Mouse (Mus musculus) heart, embryonic 16.5 days (tissue): ENCODE data around the gene Rnf151. TPM values are rescaled to one million over a fixed set of nuclear protein-coding genes. Genes with fewer than 3 reads are reported as not detected.

Source experiments
- ATAC-seq: fragments of 200-750 bp; cut with Nextera tagmentation; replicated peaks from 2 replicates; pipeline ENCODE4 v1.8.0; 2017; ENCODE audit warnings: moderate number of reproducible peaks; ENCODE audit not compliant: insufficient read depth, low FRiP score; ENCODE audit errors: extremely low read depth
- H3K27ac ChIP-seq: fragments of 300-500 bp; sonication (generic); 2 replicates; pipeline ENCODE4 v1.5.1; 2014; ENCODE audit warnings: mild to moderate bottlenecking, low read length, control low read depth, moderate library complexity
- H3K27me3 ChIP-seq: fragments of 300-500 bp; sonication (generic); 2 replicates; pipeline ENCODE4 v1.6.1; 2014; ENCODE audit warnings: low read length, mixed read lengths; ENCODE audit not compliant: control insufficient read depth, insufficient read depth
- H3K36me3 ChIP-seq: fragments of 300-500 bp; sonication (generic); 2 replicates; pipeline ENCODE4 v1.6.1; 2014; ENCODE audit not compliant: control insufficient read depth, insufficient read depth
- H3K4me1 ChIP-seq: fragments of 300-500 bp; sonication (generic); 2 replicates; pipeline ENCODE4 v1.6.1; 2014; ENCODE audit warnings: low read length, mixed read lengths; ENCODE audit not compliant: control insufficient read depth, insufficient read depth
- H3K4me2 ChIP-seq: fragments of 300-500 bp; sonication (generic); 2 replicates; pipeline ENCODE4 v1.6.1; 2014; ENCODE audit warnings: low read depth, mild to moderate bottlenecking, control low read depth, low read length
- H3K4me3 ChIP-seq: fragments of 300-500 bp; sonication (generic); 2 replicates; pipeline ENCODE4 v1.5.1; 2014; ENCODE audit warnings: mild to moderate bottlenecking, control low read depth, low read length
- H3K9ac ChIP-seq: fragments of 300-500 bp; sonication (generic); 2 replicates; pipeline ENCODE4 v1.6.1; 2014; ENCODE audit warnings: low read length, control low read depth
- H3K9me3 ChIP-seq: fragments of 300-500 bp; sonication (generic); replicated peaks from 2 replicates; pipeline ENCODE4 v1.6.1; 2016; ENCODE audit warnings: low read length; ENCODE audit not compliant: control insufficient read depth
- WGBS: fragments of 180-500 bp; shearing (Covaris S2); extraction: QIAGEN DNeasy Blood & Tissue Kit; methylation state at CpG from one replicate; pipeline ENCODE4 v1.1.7; 2014; 5-methylcytosine and 5-hydroxymethylcytosine counted together
- polyA plus RNA-seq: library from polyadenylated mRNA; unstranded; fragments of >200 nt; fragmentation: Nextera tagmentation; extraction: Ambion mirVana; gene quantifications from 2 replicates; pipeline ENCODE4 v1.2.1, GENCODE M21; 2015

The Rnf151 gene
- polyA plus RNA-seq, 1 experiment from 2014 or later, result not detected

DNA sequence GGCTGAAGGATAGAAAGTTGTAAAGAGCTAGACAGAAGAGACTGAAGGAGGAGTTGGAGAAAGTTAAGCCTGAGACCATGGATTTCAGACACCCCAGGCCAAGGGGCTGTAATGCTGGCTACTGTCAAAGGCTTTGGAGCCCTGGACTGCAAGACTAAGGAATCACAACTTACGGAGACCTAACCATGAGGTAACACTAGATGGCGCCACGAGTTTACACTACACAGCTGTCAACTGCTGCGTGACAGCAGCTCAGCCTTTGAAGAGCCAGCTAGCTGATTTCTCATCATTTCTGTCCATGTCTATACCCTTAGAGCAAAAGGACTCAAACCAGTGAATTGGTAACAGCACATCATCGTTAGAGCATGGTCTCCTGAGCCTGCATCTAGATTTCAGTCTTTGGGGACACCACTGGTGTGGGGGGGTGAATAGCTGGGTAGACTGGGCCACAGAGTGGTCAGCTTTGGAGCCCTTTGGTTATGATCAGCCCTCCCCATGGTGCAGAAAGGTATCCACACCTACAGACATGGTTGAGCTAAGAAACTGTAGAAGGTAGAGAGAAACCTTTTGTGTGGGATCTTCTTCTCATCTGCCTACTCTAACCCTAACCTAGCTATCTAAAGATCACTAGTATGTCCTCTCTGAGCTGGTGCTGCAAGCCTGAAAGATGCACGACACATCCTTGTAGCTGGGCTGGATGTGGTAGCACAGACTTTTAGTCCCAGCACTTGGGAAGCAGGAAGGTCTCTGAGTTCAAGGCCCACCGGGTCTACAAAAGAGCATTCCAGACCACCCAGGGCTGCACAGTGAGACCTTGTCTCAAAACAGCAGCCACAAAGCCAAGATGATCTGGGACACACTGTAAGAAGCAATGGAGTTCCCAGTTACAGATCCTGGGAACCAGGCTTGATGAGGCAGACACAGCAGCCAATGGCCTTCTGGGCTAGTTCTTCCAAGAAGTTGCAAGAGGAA, 27.9 kb upstream of the Rnf151 start:
- 19% methylated on average over 7 of the region's 7 CpGs for WGBS

DNA sequence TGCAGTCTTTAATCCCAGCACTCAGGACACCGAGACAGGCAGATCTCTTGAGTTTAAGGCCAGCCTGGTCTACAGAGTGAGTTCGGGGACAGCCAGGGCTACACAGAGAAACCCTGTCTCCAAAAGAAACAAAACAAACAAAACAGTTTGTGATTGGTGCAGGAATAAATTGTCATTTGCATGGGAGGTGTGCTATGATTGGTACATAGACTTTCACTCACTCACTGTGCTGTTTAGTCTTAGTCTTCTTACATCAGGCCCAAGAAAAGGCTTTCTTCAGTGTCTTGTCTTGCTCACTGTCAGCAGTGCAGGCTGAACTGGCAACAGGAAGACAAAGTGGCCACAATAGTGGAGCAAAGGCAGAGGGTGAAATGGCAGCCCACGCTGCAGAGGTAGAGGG, 26.5 kb upstream of the Rnf151 start:
- Histone ChIP-seq H3K4me3 (no peak overlapping the region), H3K27ac (no peak overlapping the region), H3K4me2 (no peak overlapping the region), H3K27me3 (no peaks in the 10 kb centered on the region), H3K4me1 (no peaks in the 10 kb centered on the region), H3K36me3 (peaks cover 9% of the 10 kb centered on the region; the same call in 1 of the 2 replicates), H3K9ac (no peak overlapping the region), H3K9me3 (no peaks in the 10 kb centered on the region)
- WGBS, result 64% methylated on average over 3 of the region's 3 CpGs
- ATAC-seq, result no peak

More for the DNA sequence above, 27.9 kb upstream of the Rnf151 start:
- Histone ChIP-seq H3K36me3 (0 out of 2 replicates have a peak, but pooled peaks cover 2% of the 10 kb centered on the region), H3K4me2 (no peak overlapping the region), H3K9ac (no peak overlapping the region), H3K4me1 (no peaks in the 10 kb centered on the region), H3K4me3 (no peak overlapping the region), H3K27me3 (peaks cover 10% of the 10 kb centered on the region), H3K27ac (no peak overlapping the region), H3K9me3 (no peaks in the 10 kb centered on the region)
- ATAC-seq, result peak; percentile 72

DNA sequence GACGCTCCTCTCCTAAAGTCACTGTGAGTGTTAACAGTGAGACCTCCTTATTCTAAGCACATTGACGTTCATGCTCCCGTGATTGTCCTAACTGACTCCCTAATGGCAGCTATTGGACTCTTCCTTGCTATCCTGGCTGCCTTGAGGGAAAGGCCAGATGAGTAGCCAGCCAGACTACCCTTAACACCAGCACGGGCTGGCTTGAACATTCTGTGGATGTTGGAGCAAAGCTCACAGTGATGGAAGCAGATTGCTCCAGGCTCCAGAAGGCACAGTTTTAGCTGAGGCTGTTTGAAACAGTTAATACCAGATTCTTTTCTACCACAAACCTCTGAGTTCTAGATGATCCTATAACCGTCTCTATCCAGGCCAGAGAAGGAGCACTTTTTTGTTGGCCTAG, 26.0 kb upstream of the Rnf151 start:
- no peaks in the 10 kb centered on the region for H3K4me1 ChIP-seq
- H3K4me2 ChIP-seq, result no peak overlapping the region
- WGBS, result 68% methylated on average over 5 of the region's 5 CpGs
- ATAC-seq, result no peak
- H3K9me3 ChIP-seq, result no peaks in the 10 kb centered on the region
- H3K4me3 ChIP-seq, result no peak overlapping the region
- H3K36me3 ChIP-seq, result peaks cover 9% of the 10 kb centered on the region; the same call in 1 of the 2 replicates
- no peaks in the 10 kb centered on the region for H3K27me3 ChIP-seq
- H3K9ac ChIP-seq, result no peak overlapping the region
- no peak overlapping the region for H3K27ac ChIP-seq

DNA sequence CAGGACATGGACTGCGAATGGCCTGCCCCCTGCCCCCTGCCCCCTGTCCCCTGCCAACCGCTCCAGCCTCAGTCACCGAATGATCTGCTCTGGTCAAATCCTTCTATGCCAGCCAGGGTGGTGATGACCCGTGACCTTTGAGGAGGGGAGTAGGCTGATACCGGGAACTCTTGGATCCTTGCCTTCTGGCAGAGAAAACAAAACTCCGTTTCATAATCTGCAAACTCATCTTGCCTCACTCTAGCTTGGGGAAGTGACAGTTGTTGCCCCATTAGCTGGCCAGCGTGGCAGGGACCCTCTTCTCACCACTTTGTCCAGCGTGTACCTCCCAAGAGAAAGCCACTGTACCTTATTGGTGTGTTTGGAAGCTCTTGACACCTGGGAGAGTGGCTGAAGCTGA, 24.4 kb upstream of the Rnf151 start:
- Histone ChIP-seq H3K4me1 (peaks cover 2% of the 10 kb centered on the region), H3K4me2 (no peak overlapping the region), H3K4me3 (no peak overlapping the region), H3K9me3 (no peaks in the 10 kb centered on the region), H3K36me3 (peaks cover 9% of the 10 kb centered on the region; the same call in 1 of the 2 replicates), H3K27ac (no peak overlapping the region), H3K27me3 (no peaks in the 10 kb centered on the region), H3K9ac (no peak overlapping the region)
- ATAC-seq, result no peak
- 71% methylated on average over 8 of the region's 8 CpGs for WGBS

DNA sequence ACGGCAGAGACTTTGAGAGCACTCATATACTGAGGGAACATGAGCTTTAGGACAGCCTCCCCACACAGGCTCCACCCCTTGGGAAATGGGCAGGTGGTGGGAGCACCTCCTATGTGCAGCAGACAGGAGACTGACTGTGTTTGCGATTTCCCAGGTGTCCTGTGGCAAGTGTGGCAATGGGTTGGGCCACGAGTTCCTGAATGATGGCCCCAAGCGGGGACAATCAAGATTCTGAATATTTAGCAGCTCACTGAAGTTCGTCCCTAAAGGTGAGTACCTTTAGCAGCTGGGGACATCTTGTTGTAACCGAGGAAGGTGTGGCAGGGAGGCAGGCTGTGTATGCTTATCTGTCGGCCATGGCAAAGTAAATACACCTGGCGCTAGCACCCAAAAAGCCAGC, 22.1 kb upstream of the Rnf151 start:
- H3K4me3 ChIP-seq, result no peak overlapping the region
- peaks cover 9% of the 10 kb centered on the region; the same call in 1 of the 2 replicates for H3K36me3 ChIP-seq
- no peak for ATAC-seq
- H3K27me3 ChIP-seq, result no peaks in the 10 kb centered on the region
- H3K27ac ChIP-seq, result no peak overlapping the region
- H3K4me1 ChIP-seq, result peaks cover 11% of the 10 kb centered on the region
- no peak overlapping the region for H3K9ac ChIP-seq
- H3K9me3 ChIP-seq, result no peaks in the 10 kb centered on the region
- 82% methylated on average over 8 of the region's 8 CpGs for WGBS
- no peak overlapping the region for H3K4me2 ChIP-seq

DNA sequence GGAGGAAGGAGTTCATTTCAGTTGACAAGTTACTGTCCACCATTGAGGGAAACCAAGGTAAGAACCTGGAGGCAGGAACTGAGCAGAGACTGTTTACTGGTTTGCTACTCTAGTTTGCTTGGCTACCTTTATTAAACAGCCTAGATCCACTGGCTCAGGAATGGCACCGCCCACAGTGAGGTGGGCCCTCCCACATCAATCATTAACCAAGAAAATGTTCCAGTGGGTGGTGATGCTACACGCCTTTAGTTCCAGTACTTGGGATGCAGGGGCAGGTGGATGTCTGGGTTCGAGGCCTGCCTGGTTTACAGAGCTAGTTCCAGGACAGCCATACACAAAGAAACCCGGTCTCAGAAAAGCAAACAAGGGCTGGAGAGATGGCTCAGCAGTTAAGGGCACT, 20.4 kb upstream of the Rnf151 start:
- H3K9ac ChIP-seq, result no peak overlapping the region
- H3K4me3 ChIP-seq, result no peak overlapping the region
- 83% methylated on average over 4 of the region's 4 CpGs for WGBS
- no peaks in the 10 kb centered on the region for H3K9me3 ChIP-seq
- H3K4me1 ChIP-seq, result peaks cover 11% of the 10 kb centered on the region
- no peak overlapping the region for H3K27ac ChIP-seq
- peaks cover 9% of the 10 kb centered on the region; the same call in 1 of the 2 replicates for H3K36me3 ChIP-seq
- H3K4me2 ChIP-seq, result no peak overlapping the region
- ATAC-seq, result no peak
- no peaks in the 10 kb centered on the region for H3K27me3 ChIP-seq

DNA sequence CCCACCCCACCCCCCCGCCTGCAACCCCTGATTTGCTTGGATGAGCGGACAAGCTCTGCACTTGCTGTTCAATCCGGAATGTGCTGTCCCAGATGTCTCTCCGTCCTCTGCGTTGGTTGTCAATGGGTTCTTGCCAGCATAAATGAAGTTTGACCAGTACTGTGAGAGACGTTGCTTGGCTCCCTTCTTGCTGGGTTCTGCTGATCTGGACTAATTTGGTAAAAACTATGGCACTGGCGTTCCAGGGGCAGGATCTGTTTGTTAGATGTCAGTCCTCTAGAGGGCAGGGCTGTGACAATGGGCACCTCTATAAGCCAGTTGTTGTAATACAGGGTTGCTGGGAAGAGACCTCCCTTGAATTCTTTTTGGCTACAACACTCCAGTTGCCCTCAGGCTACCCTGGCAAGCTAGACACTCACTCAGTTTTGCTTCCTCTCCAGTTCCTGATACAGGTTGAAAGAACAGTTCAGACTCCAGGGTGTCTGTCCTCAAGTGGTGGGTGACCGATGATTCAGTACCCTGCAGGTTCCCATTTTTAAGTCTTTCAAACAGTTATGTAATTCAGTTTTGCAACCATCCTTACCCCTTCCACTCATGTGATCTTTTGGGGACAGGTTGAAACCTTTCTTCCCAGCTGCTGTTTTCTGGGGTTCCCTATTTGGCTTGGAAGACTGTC, 19.4 kb upstream of the Rnf151 start:
- peak overlapping the region; percentile 98 for H3K4me2 ChIP-seq
- WGBS, result 20% methylated on average over 8 of the region's 8 CpGs
- H3K4me1 ChIP-seq, result peaks cover 13% of the 10 kb centered on the region
- no peaks in the 10 kb centered on the region for H3K27me3 ChIP-seq
- no peak overlapping the region for H3K27ac ChIP-seq
- H3K9me3 ChIP-seq, result no peaks in the 10 kb centered on the region
- H3K36me3 ChIP-seq, result peaks cover 9% of the 10 kb centered on the region; the same call in 1 of the 2 replicates
- no peak for ATAC-seq
- peak overlapping the region; percentile 82 for H3K9ac ChIP-seq
- H3K4me3 ChIP-seq, result peak overlapping the region; percentile 84

DNA sequence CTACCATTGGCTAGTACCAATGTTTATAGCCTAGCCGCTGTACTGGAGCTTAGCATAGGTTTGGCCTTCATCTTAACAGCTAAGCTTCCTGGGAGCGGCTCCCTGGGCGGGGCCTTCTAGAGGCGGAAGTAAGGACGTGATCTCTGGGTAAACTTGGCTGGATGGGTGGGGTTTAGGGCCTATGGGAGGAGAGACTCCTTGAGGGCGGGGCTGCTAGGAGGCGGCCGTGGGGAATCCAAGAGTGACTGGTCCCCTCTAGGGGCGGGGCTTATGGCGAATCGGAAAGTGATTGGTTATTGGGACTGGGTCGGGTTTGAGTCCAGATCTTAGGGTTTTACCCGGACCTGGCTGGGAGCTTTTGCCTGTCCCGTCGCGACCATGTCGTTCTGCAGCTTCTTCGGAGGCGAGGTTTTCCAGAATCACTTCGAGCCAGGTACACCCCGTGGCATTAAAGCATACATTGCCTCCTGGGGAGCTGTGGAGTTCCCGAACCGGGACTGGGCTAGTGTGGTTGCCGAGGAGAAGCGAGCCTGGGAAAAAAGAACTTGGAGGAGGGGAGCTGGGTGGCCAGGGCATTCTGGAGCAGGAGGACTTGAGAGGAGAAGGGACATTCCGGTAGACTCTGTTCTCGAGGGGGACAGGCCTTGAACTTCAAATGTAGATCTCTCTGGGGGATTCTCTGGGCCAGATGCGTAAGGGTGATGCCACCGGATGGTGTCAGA, 18.6 kb upstream of the Rnf151 start, which contains the start of gene Msrb1:
Gene Msrb1 (plus strand): TSS at position 313 of the 722 bp plus-strand sequence.
- Histone ChIP-seq H3K9me3 (no peaks in the 10 kb centered on the region), H3K27ac (peak within 1 kb of the TSS; percentile 80), H3K27me3 (no peaks in the 10 kb centered on the region), H3K9ac (peak within 1 kb of the TSS; percentile 82), H3K4me3 (peak within 1 kb of the TSS; percentile 84), H3K4me2 (peak within 1 kb of the TSS; percentile 98), H3K36me3 (peaks cover 9% of the 10 kb centered on the region; the same call in 1 of the 2 replicates), H3K4me1 (peaks cover 19% of the 10 kb centered on the region)
- ATAC-seq, result peak; percentile 95
- 2% methylated on average over 28 of the region's 29 CpGs for WGBS
